Mouse (Mus musculus): Measurements from ENCODE around the gene Gstm6. TPM values are rescaled to one million over a fixed set of nuclear protein-coding genes. Genes with fewer than 3 reads are reported as not detected.
"Not testable (repeated sequence)": the region's sequence is repeated elsewhere in the genome, so short reads cannot be mapped to it uniquely, and the experiment has no call there.

The Gstm6 gene
- polyA plus RNA-seq (2015; fragmentation: Nextera tagmentation; extraction: Ambion mirVana): 10.5 and 10.6 TPM in 2 replicates

GRCm38 (mm10) chr3:107943239-107943990, at the start of gene Gstm6:
Gstm6 (minus strand) TSS chr3:107943749.
- peak within 1 kb of the TSS; percentile 28 for H3K4me3 ChIP-seq (ENCODE audit: low read length)

GRCm38 (mm10) chr3:107986041-107986562, 42.6 kb upstream of the Gstm6 start, which contains the start of gene Gstm2:
Gstm2 (minus strand) TSS chr3:107986453.
- Histone ChIP-seq H3K36me3 (ENCODE audit: control insufficient read depth, insufficient read depth, low read length) (no peaks in the 10 kb centered on the region), H3K4me2 (ENCODE audit: low read length) (no peak within 1 kb of the TSS), H3K9me3 (ENCODE audit: control insufficient read depth, low read length) (no peaks in the 10 kb centered on the region), H3K27me3 (replicated peaks; ENCODE audit: control insufficient read depth, insufficient read depth, low read length) (no peaks in the 10 kb centered on the region), H3K4me3 (ENCODE audit: low read length) (no peak within 1 kb of the TSS), H3K9ac (ENCODE audit: low read depth, low read length) (no peak within 1 kb of the TSS), H3K4me1 (ENCODE audit: control insufficient read depth, insufficient read depth, low read depth, low read length) (no peaks in the 10 kb centered on the region), H3K27ac (ENCODE audit: low read depth, low read length) (no peak within 1 kb of the TSS)
- no peak for ATAC-seq
- 71% methylated on average over 8 of the region's 8 CpGs for WGBS

More at GRCm38 (mm10) chr3:107943239-107943990, at the start of gene Gstm6:
- Histone ChIP-seq H3K27ac (ENCODE audit: low read depth, low read length) (no peak within 1 kb of the TSS), H3K27me3 (replicated peaks; ENCODE audit: control insufficient read depth, insufficient read depth, low read length) (no peaks in the 10 kb centered on the region), H3K36me3 (ENCODE audit: control insufficient read depth, insufficient read depth, low read length) (no peaks in the 10 kb centered on the region), H3K4me2 (ENCODE audit: low read length) (peak within 1 kb of the TSS; percentile 55), H3K9me3 (ENCODE audit: control insufficient read depth, low read length) (no peaks in the 10 kb centered on the region), H3K4me1 (ENCODE audit: control insufficient read depth, insufficient read depth, low read depth, low read length) (peaks cover 6% of the 10 kb centered on the region; the same call in 1 of the 2 replicates), H3K9ac (ENCODE audit: low read depth, low read length) (no peak within 1 kb of the TSS)
- ATAC-seq: peak; percentile 86
- 21% methylated on average over 20 of the region's 20 CpGs for WGBS

GRCm38 (mm10) chr3:107985141-107985540, 41.6 kb upstream of the Gstm6 start:
- not testable (repeated sequence) for H3K27me3 ChIP-seq (replicated peaks; ENCODE audit: control insufficient read depth, insufficient read depth, low read length); H3K9ac ChIP-seq (ENCODE audit: low read depth, low read length); H3K9me3 ChIP-seq (ENCODE audit: control insufficient read depth, low read length); H3K36me3 ChIP-seq (ENCODE audit: control insufficient read depth, insufficient read depth, low read length); H3K4me2 ChIP-seq (ENCODE audit: low read length); ATAC-seq; H3K4me3 ChIP-seq (ENCODE audit: low read length); H3K27ac ChIP-seq (ENCODE audit: low read depth, low read length); H3K4me1 ChIP-seq (ENCODE audit: control insufficient read depth, insufficient read depth, low read depth, low read length)
- WGBS: 95% methylated on average over 2 of the region's 2 CpGs

- Histone ChIP-seq H3K27ac (ENCODE audit: low read depth, low read length) (no peak overlapping the region), H3K36me3 (ENCODE audit: control insufficient read depth, insufficient read depth, low read length) (no peaks in the 10 kb centered on the region), H3K4me3 (ENCODE audit: low read length) (no peak overlapping the region), H3K4me2 (ENCODE audit: low read length) (no peak overlapping the region), H3K27me3 (replicated peaks; ENCODE audit: control insufficient read depth, insufficient read depth, low read length) (no peaks in the 10 kb centered on the region), H3K9me3 (ENCODE audit: control insufficient read depth, low read length) (no peaks in the 10 kb centered on the region), H3K9ac (ENCODE audit: low read depth, low read length) (no peak overlapping the region), H3K4me1 (ENCODE audit: control insufficient read depth, insufficient read depth, low read depth, low read length) (no peaks in the 10 kb centered on the region)
- WGBS: 87% methylated on average over 5 of the region's 5 CpGs
- no peak for ATAC-seq
Measured at GRCm38 (mm10) chr3:107984471-107984870, 40.9 kb upstream of the Gstm6 start.

GRCm38 (mm10) chr3:107983771-107984170, 40.2 kb upstream of the Gstm6 start:
- Histone ChIP-seq H3K4me1 (ENCODE audit: control insufficient read depth, insufficient read depth, low read depth, low read length) (no peaks in the 10 kb centered on the region), H3K4me2 (ENCODE audit: low read length) (no peak overlapping the region), H3K4me3 (ENCODE audit: low read length) (no peak overlapping the region), H3K9ac (ENCODE audit: low read depth, low read length) (no peak overlapping the region), H3K36me3 (ENCODE audit: control insufficient read depth, insufficient read depth, low read length) (no peaks in the 10 kb centered on the region), H3K27me3 (replicated peaks; ENCODE audit: control insufficient read depth, insufficient read depth, low read length) (no peaks in the 10 kb centered on the region), H3K9me3 (ENCODE audit: control insufficient read depth, low read length) (no peaks in the 10 kb centered on the region), H3K27ac (ENCODE audit: low read depth, low read length) (no peak overlapping the region)
- ATAC-seq: no peak
- WGBS: 74% methylated on average over 3 of the region's 3 CpGs

GRCm38 (mm10) chr3:107982726-107983125, 39.2 kb upstream of the Gstm6 start:
- H3K9ac ChIP-seq (ENCODE audit: low read depth, low read length): no peak overlapping the region
- H3K27me3 ChIP-seq (replicated peaks; ENCODE audit: control insufficient read depth, insufficient read depth, low read length): no peaks in the 10 kb centered on the region
- no peak overlapping the region for H3K4me2 ChIP-seq (ENCODE audit: low read length)
- H3K4me1 ChIP-seq (ENCODE audit: control insufficient read depth, insufficient read depth, low read depth, low read length): no peaks in the 10 kb centered on the region
- no peak overlapping the region for H3K27ac ChIP-seq (ENCODE audit: low read depth, low read length)
- no peak for ATAC-seq
- 79% methylated on average over 6 of the region's 6 CpGs for WGBS
- H3K4me3 ChIP-seq (ENCODE audit: low read length): no peak overlapping the region
- no peaks in the 10 kb centered on the region for H3K36me3 ChIP-seq (ENCODE audit: control insufficient read depth, insufficient read depth, low read length)
- H3K9me3 ChIP-seq (ENCODE audit: control insufficient read depth, low read length): no peaks in the 10 kb centered on the region

- no peaks in the 10 kb centered on the region for H3K27me3 ChIP-seq (replicated peaks; ENCODE audit: control insufficient read depth, insufficient read depth, low read length)
- H3K4me3 ChIP-seq (ENCODE audit: low read length): no peak overlapping the region
- no peaks in the 10 kb centered on the region for H3K4me1 ChIP-seq (ENCODE audit: control insufficient read depth, insufficient read depth, low read depth, low read length)
- no peak overlapping the region for H3K9ac ChIP-seq (ENCODE audit: low read depth, low read length)
- no peaks in the 10 kb centered on the region for H3K36me3 ChIP-seq (ENCODE audit: control insufficient read depth, insufficient read depth, low read length)
- H3K4me2 ChIP-seq (ENCODE audit: low read length): no peak overlapping the region
- H3K27ac ChIP-seq (ENCODE audit: low read depth, low read length): no peak overlapping the region
- 64% methylated on average over 3 of the region's 3 CpGs for WGBS
- no peak for ATAC-seq
- H3K9me3 ChIP-seq (ENCODE audit: control insufficient read depth, low read length): no peaks in the 10 kb centered on the region
Measured at GRCm38 (mm10) chr3:107981261-107981660, 37.7 kb upstream of the Gstm6 start.

GRCm38 (mm10) chr3:107977691-107978090, 34.1 kb upstream of the Gstm6 start:
- H3K4me1 ChIP-seq (ENCODE audit: control insufficient read depth, insufficient read depth, low read depth, low read length): no peaks in the 10 kb centered on the region
- no peak overlapping the region for H3K27ac ChIP-seq (ENCODE audit: low read depth, low read length)
- H3K9ac ChIP-seq (ENCODE audit: low read depth, low read length): no peak overlapping the region
- no peak overlapping the region for H3K4me3 ChIP-seq (ENCODE audit: low read length)
- WGBS: 82% methylated on average over 3 of the region's 3 CpGs
- no peak overlapping the region for H3K4me2 ChIP-seq (ENCODE audit: low read length)
- no peak for ATAC-seq
- H3K27me3 ChIP-seq (replicated peaks; ENCODE audit: control insufficient read depth, insufficient read depth, low read length): no peaks in the 10 kb centered on the region
- H3K9me3 ChIP-seq (ENCODE audit: control insufficient read depth, low read length): no peaks in the 10 kb centered on the region
- no peaks in the 10 kb centered on the region for H3K36me3 ChIP-seq (ENCODE audit: control insufficient read depth, insufficient read depth, low read length)

- WGBS: 100% methylated on average over 1 of the region's 1 CpGs
Measured at GRCm38 (mm10) chr3:107974237-107974636, 30.7 kb upstream of the Gstm6 start.

More at GRCm38 (mm10) chr3:107974237-107974636, 30.7 kb upstream of the Gstm6 start:
- Histone ChIP-seq H3K27me3 (replicated peaks; ENCODE audit: control insufficient read depth, insufficient read depth, low read length) (no peaks in the 10 kb centered on the region), H3K36me3 (ENCODE audit: control insufficient read depth, insufficient read depth, low read length) (no peaks in the 10 kb centered on the region), H3K4me1 (ENCODE audit: control insufficient read depth, insufficient read depth, low read depth, low read length) (no peaks in the 10 kb centered on the region), H3K9me3 (ENCODE audit: control insufficient read depth, low read length) (no peaks in the 10 kb centered on the region), H3K27ac (ENCODE audit: low read depth, low read length) (no peak overlapping the region), H3K4me3 (ENCODE audit: low read length) (no peak overlapping the region), H3K4me2 (ENCODE audit: low read length) (no peak overlapping the region), H3K9ac (ENCODE audit: low read depth, low read length) (no peak overlapping the region)
- ATAC-seq: no peak
